8 mouse cellular contexts compared by ENCODE assay signal in the genomic region with DNA sequence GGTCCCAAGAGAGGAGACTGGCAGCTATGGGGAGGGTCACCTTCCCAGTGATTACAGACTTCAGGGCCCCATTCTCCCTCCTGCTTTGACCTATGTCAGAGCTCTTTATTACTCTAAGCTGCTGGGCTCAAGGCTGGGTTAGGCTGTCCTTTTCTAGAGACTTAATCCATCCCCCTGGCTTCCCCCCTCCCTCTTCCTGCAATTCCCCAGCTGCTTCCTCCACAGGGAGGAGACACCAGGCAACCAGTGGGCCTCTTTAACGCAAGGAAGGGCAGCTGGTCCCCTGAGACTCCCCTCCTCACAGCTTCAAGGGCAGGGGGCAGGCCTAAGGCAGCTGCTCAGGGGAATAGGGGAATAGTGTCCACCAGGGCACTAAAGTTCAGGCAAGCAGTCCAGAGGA. TPM values are rescaled to one million over a fixed set of nuclear protein-coding genes. Genes with fewer than 3 reads are reported as not detected.
DNase-seq lines count a peak whose midpoint lies in the region; ATAC-seq and TF ChIP-seq lines count a peak whose summit lies in the region.

No protein-coding gene starts in this region.

- H3K36me3 ChIP-seq in lung, postnatal 0 days (ENCODE audit: insufficient read depth, low read length), result no peaks in the 10 kb centered on the region

- peak; percentile 7; the same call in 1 of the 2 replicates for ATAC-seq in lung, postnatal 0 days

- peak; percentile 28 to 41 for DNase-seq in cerebellum, postnatal 10 days
- no peak for DNase-seq in cerebellum, adult 18-20 months
- peak; percentile 40 for DNase-seq in thymus, postnatal 14 days
- no peak for DNase-seq in thymus, postnatal 10 days (ENCODE audit: low spot score in 2 of 2)
- peak; percentile 57 for DNase-seq in lung, postnatal 0 days (ENCODE audit: low spot score)
- no peak for DNase-seq in urinary bladder, adult 2 months (ENCODE audit: low spot score)
- DNase-seq in liver, result no peak
- no peak for DNase-seq in frontal cortex, postnatal 36 days (ENCODE audit: low spot score in 2 of 2)

- peak; percentile 36 for TF ChIP-seq CTCF in lung, postnatal 0 days (IDR thresholded peaks at IDR 0.05)

- H3K4me3 ChIP-seq in lung, postnatal 0 days (ENCODE audit: low read depth, low read length), result no peak overlapping the region

- no peaks in the 10 kb centered on the region for H3K9me3 ChIP-seq in lung, postnatal 0 days (ENCODE audit: low read length)

- H3K4me1 ChIP-seq in lung, postnatal 0 days (ENCODE audit: insufficient read depth, low read depth, low read length), result peaks cover 10% of the 10 kb centered on the region; the same call in 1 of the 2 replicates

- no peaks in the 10 kb centered on the region for H3K27me3 ChIP-seq in lung, postnatal 0 days (replicated peaks; ENCODE audit: insufficient read depth, low read length)

- WGBS in lung, postnatal 0 days, result 27% methylated on average over 1 of the region's 1 CpGs

- H3K27ac ChIP-seq in lung, postnatal 0 days (ENCODE audit: low read length), result 0 out of 2 replicates have a peak overlapping the region, but pooled peaks have one; percentile 32

- H3K4me2 ChIP-seq in lung, postnatal 0 days (replicated peaks; ENCODE audit: low read depth, low read length), result 0 out of 2 replicates have a peak overlapping the region, but pooled peaks have one; percentile 97

- H3K9ac ChIP-seq in lung, postnatal 0 days (replicated peaks; ENCODE audit: low read depth), result no peak overlapping the region

- TF ChIP-seq EP300 in lung, postnatal 0 days (IDR thresholded peaks at IDR 0.05), result no peak

RNA-seq across cellular contexts. Expression of a gene that starts 1.9 kb away (rescaled TPM):
- polyA plus RNA-seq in lung, postnatal 0 days (2015; fragmentation: Nextera tagmentation; extraction: Ambion mirVana), result 93.8 and 106 TPM in 2 replicates
- polyA plus RNA-seq in urinary bladder, adult 2 months (2012; rRNA removed), result 29.6 and 33.9 TPM in 2 replicates

RNA-seq across cellular contexts. Expression of a gene that starts 34.9 kb away (rescaled TPM):
- polyA plus RNA-seq in lung, postnatal 0 days (2015; fragmentation: Nextera tagmentation; extraction: Ambion mirVana), result 2.0 and 2.5 TPM in 2 replicates
- polyA plus RNA-seq in urinary bladder, adult 2 months (2012; rRNA removed), result 0.41 and 0.52 TPM in 2 replicates

RNA-seq across cellular contexts. Expression of a gene that starts 49.4 kb away (rescaled TPM):
- polyA plus RNA-seq in lung, postnatal 0 days (2015; fragmentation: Nextera tagmentation; extraction: Ambion mirVana), result 16.9 and 19.1 TPM in 2 replicates
- polyA plus RNA-seq in urinary bladder, adult 2 months (2012; rRNA removed), result 30.5 and 37.1 TPM in 2 replicates

RNA-seq across cellular contexts. Expression of a gene that starts 58.0 kb away (rescaled TPM):
- polyA plus RNA-seq in lung, postnatal 0 days (2015; fragmentation: Nextera tagmentation; extraction: Ambion mirVana), result 126 and 150 TPM in 2 replicates
- polyA plus RNA-seq in urinary bladder, adult 2 months (2012; rRNA removed), result 39.8 and 70.3 TPM in 2 replicates

Comparison
In these comparisons a context has a peak if more than half of its experiments do, and no peak if none do; other contexts are left out.
1. DNase-seq: peak in cerebellum, postnatal 10 days (2 of 2), thymus, postnatal 14 days (single experiment) and lung, postnatal 0 days (single experiment); none in cerebellum, adult 18-20 months (0 of 2), thymus, postnatal 10 days (0 of 2), urinary bladder, adult 2 months (single experiment), liver (single experiment) and frontal cortex, postnatal 36 days (0 of 2).